Mouse (Mus musculus) intestine, embryonic 15.5 days (tissue): ENCODE results near the gene Rad51. TPM values are rescaled to one million over a fixed set of nuclear protein-coding genes. Genes with fewer than 3 reads are reported as not detected.

Experiments
- ATAC-seq: fragments of 200-750 bp; cut with Nextera tagmentation; 2 replicates; pipeline ENCODE4 v1.8.0; 2017; ENCODE audit warnings: moderate TSS enrichment, moderate library complexity
- H3K27ac ChIP-seq: fragments of 300-500 bp; sonication (generic); 2 replicates; pipeline ENCODE4 v1.5.1; 2015; ENCODE audit warnings: mild to moderate bottlenecking, inconsistent platforms
- H3K27me3 ChIP-seq: fragments of 300-500 bp; sonication (generic); replicated peaks from 2 replicates; pipeline ENCODE4 v1.6.1; 2015; ENCODE audit warnings: inconsistent platforms
- H3K36me3 ChIP-seq: fragments of 300-500 bp; sonication (generic); 2 replicates; pipeline ENCODE4 v1.6.1; 2015; ENCODE audit warnings: inconsistent platforms
- H3K4me1 ChIP-seq: fragments of 300-500 bp; sonication (generic); replicated peaks from 2 replicates; pipeline ENCODE4 v1.6.1; 2015; ENCODE audit warnings: inconsistent platforms
- H3K4me2 ChIP-seq: fragments of 300-500 bp; sonication (generic); replicated peaks from 2 replicates; pipeline ENCODE4 v1.6.1; 2015; ENCODE audit warnings: mild to moderate bottlenecking, inconsistent platforms
- H3K4me3 ChIP-seq: fragments of 300-500 bp; sonication (generic); replicated peaks from 2 replicates; pipeline ENCODE4 v1.5.1; 2015; ENCODE audit warnings: inconsistent platforms
- H3K9ac ChIP-seq: fragments of 300-500 bp; sonication (generic); 2 replicates; pipeline ENCODE4 v1.6.1; 2015; ENCODE audit warnings: inconsistent platforms
- H3K9me3 ChIP-seq: fragments of 300-500 bp; sonication (generic); 2 replicates; pipeline ENCODE4 v1.6.1; 2016; ENCODE audit warnings: inconsistent platforms
- WGBS: fragments of 180-500 bp; shearing (Covaris S2); methylation state at CpG from one replicate; pipeline ENCODE4 v1.1.7; 2015; 5-methylcytosine and 5-hydroxymethylcytosine counted together
- polyA plus RNA-seq: library from polyadenylated mRNA; unstranded; fragments of >200 nt; fragmentation: Nextera tagmentation; extraction: Ambion mirVana; gene quantifications from 2 replicates; pipeline ENCODE4 v1.2.1, GENCODE M21; 2015

The Rad51 gene
- polyA plus RNA-seq: 41.1 and 43.2 TPM in 2 replicates

DNA sequence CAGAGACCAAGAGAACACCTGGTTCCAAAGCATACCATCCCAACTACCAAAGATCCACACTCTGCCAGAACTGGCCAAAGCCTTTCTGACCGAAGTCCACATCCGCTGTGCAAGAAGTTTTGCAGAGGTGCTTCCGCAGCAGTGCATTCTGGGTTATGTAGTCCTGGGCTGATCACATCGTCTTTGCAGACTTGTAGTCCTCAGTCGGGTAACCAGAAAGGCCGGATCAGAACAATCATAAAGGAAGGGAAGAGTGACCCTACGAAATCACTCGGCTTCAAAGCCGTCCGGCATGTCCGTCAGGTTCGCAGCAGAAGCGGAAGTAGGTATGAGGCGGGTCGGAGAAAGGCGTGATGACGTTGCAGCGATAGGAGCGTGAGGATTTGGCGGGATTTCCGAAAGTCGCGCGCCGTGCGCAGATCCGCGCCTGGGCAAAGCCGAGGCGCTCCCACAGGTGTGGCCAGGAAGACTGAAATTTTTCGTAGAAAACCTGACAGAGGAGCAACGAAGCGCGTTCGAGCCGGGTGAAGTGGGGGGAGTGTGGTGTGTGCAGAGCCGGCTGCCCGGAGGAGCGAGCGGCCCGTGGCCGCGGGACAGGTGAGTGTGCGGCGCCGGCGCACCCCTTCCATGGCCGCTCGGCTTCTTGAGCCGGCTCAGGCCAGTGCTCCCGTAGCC is at the start of gene Rad51:
Gene Rad51, plus strand, starts transcription at position 356 of the 675 bp plus-strand sequence.
- WGBS: under 1% methylated on average over 51 of the region's 51 CpGs
- Histone ChIP-seq H3K27me3 (no peaks in the 10 kb centered on the region), H3K36me3 (0 out of 2 replicates have a peak, but pooled peaks cover 2% of the 10 kb centered on the region), H3K9ac (peak within 1 kb of the TSS; percentile 69), H3K4me3 (peak within 1 kb of the TSS; percentile 72), H3K9me3 (no peaks in the 10 kb centered on the region), H3K27ac (peak within 1 kb of the TSS; percentile 89), H3K4me1 (peaks cover 8% of the 10 kb centered on the region), H3K4me2 (peak within 1 kb of the TSS; percentile 86)
- peak; percentile 97 for ATAC-seq

DNA sequence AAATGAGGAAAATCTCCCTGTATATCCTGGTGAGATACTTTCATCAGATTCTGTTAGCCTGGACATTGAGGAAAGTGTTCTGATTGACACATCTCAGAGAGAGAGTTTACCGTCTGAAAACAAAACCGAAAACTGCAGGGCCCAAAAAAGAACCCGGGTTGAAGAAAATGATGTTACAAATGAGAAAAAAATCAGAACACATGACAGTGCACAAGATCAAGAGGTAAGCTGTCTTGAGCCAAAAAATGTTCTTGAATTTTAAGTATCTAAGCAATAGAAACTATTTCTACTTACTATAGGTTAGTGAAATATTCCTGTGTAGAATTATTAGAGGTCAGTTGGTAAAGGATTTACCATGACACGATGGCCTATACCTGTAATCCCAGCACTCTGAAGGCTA is 40.2 kb upstream of the Rad51 start:
- H3K9me3 ChIP-seq: no peaks in the 10 kb centered on the region
- H3K4me3 ChIP-seq: no peak overlapping the region
- H3K4me1 ChIP-seq: no peaks in the 10 kb centered on the region
- H3K4me2 ChIP-seq: no peak overlapping the region
- H3K27ac ChIP-seq: no peak overlapping the region
- H3K27me3 ChIP-seq: no peaks in the 10 kb centered on the region
- WGBS: 94% methylated on average over 4 of the region's 4 CpGs
- no peak overlapping the region for H3K9ac ChIP-seq
- H3K36me3 ChIP-seq: 0 out of 2 replicates have a peak, but pooled peaks cover 5% of the 10 kb centered on the region
- ATAC-seq: no peak

DNA sequence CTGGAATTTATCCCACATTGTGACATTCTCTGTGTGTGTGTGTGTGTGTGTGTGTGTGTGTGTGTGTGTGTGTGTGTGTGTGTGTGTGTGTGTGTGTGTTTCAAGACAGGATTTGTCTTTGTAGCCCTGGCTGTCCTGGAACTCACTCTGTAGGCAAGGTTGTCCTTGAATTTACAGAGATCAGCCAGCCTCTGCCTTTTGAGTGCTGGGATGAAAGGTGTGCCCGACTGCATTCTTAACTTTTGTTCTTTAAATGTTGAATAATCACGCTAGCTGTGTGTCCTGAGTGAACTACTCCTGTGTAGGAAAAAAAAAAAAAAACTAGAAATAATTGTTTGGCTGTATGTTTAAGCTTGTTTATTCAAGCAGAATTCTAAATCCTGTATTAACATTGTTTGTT is 26.4 kb upstream of the Rad51 start:
- Histone ChIP-seq H3K9me3 (no peaks in the 10 kb centered on the region), H3K27me3 (no peaks in the 10 kb centered on the region), H3K27ac (no peak overlapping the region), H3K36me3 (peaks cover 8% of the 10 kb centered on the region; the same call in 1 of the 2 replicates), H3K9ac (no peak overlapping the region), H3K4me1 (no peaks in the 10 kb centered on the region), H3K4me3 (no peak overlapping the region), H3K4me2 (no peak overlapping the region)
- 90% methylated on average over 2 of the region's 2 CpGs for WGBS
- ATAC-seq: no peak

DNA sequence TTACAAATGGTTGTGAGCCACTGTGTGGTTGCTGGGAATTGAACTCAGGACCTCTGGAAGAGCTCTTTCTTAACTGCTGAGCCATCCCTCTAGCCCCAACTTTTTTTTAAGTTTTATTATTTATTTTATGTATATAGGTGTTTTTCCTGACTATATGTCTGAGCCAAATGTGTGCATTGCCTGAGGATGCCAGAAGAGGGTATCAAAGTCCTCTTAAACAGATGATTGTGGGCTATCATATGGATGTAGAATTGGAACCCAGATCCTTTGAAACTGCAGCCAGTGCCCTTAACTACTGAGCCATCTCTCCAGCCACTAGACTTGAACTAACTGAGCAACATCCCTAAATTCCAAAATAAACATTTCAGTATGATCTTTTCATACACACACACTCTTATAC is 11.0 kb upstream of the Rad51 start:
- Histone ChIP-seq H3K36me3 (peaks cover 20% of the 10 kb centered on the region), H3K27me3 (no peaks in the 10 kb centered on the region)

DNA sequence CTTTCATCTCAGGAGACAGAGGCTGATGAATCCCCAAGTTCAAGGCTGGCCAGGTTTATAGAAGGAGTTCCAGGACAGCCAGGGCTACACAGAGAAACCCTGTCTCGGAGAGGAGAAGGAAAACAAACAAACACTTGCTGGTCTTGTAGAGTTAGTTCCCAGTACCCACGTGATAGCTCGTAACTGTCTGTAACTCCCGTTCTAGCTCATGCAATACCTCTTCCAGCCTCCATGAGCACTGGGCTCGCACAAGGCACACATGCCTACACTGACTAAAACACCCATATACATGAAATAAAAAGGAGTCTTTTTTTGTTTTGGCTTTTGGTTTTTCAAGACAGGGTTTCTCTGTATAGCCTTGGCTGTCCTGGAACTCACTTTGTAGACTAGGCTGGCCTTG is 6.0 kb upstream of the Rad51 start:
- Histone ChIP-seq H3K36me3 (peaks cover 15% of the 10 kb centered on the region), H3K27me3 (no peaks in the 10 kb centered on the region), H3K9me3 (no peaks in the 10 kb centered on the region), H3K27ac (no peak overlapping the region), H3K9ac (no peak overlapping the region), H3K4me3 (no peak overlapping the region), H3K4me2 (no peak overlapping the region), H3K4me1 (0 out of 2 replicates have a peak, but pooled peaks cover under 1% of the 10 kb centered on the region)
- 78% methylated on average over 5 of the region's 5 CpGs for WGBS
- no peak for ATAC-seq

More for the DNA sequence above, 11.0 kb upstream of the Rad51 start:
- H3K4me1 ChIP-seq: no peaks in the 10 kb centered on the region
- no peak overlapping the region for H3K9ac ChIP-seq
- no peak for ATAC-seq
- no peak overlapping the region for H3K4me2 ChIP-seq
- no peak overlapping the region for H3K4me3 ChIP-seq
- H3K9me3 ChIP-seq: no peaks in the 10 kb centered on the region
- no peak overlapping the region for H3K27ac ChIP-seq

DNA sequence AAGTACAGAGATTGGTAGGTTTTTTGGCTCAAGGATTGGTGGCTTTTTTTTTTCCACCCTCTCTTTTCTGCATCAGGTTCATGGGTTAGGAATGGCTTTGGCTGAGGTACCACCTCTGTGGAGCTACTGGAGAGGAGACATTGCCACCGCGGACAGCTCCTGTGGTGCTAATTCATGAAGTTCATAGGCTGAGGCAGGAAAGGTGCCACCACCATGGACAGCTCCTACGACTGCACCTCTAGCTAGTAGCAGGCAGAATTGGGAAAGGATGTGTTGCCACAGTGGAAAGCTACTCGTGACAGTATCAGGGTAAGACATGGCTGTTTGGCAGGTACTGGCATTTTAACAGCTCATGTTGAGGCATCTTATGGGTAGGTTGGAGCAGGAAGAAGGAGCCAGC is 4.0 kb upstream of the Rad51 start:
- Histone ChIP-seq H3K9ac (no peak overlapping the region), H3K9me3 (no peaks in the 10 kb centered on the region), H3K27ac (no peak overlapping the region), H3K4me2 (no peak overlapping the region), H3K4me3 (no peak overlapping the region), H3K36me3 (0 out of 2 replicates have a peak, but pooled peaks cover 2% of the 10 kb centered on the region), H3K27me3 (no peaks in the 10 kb centered on the region), H3K4me1 (peaks cover 7% of the 10 kb centered on the region; the same call in 1 of the 2 replicates)
- no peak for ATAC-seq
- 60% methylated on average over 4 of the region's 4 CpGs for WGBS

DNA sequence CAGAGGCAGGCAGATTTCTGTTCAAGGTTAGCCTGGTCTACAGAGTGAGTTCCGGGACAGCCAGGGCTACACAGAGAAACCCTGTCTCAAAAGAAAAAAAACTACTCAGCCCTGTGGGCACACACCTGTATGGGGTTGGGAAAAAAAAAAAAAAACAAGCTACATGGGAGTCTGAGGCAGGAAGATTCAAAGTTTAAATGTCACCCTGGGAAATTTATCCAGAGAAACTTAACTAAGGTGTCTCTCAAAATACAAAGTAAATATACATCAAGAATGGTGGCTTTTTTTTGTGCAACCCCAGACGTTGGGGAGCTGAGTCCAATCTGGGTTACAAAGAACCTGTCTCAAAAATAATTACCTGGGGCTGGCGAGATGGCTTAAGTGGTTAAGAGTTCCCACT is 1.5 kb upstream of the Rad51 start:
- H3K9ac ChIP-seq: no peak overlapping the region
- WGBS: 89% methylated on average over 3 of the region's 3 CpGs
- H3K4me3 ChIP-seq: no peak overlapping the region
- H3K27me3 ChIP-seq: no peaks in the 10 kb centered on the region
- no peak overlapping the region for H3K27ac ChIP-seq
- H3K4me2 ChIP-seq: no peak overlapping the region
- ATAC-seq: no peak
- peaks cover 8% of the 10 kb centered on the region for H3K4me1 ChIP-seq
- H3K36me3 ChIP-seq: 0 out of 2 replicates have a peak, but pooled peaks cover 2% of the 10 kb centered on the region
- no peaks in the 10 kb centered on the region for H3K9me3 ChIP-seq

DNA sequence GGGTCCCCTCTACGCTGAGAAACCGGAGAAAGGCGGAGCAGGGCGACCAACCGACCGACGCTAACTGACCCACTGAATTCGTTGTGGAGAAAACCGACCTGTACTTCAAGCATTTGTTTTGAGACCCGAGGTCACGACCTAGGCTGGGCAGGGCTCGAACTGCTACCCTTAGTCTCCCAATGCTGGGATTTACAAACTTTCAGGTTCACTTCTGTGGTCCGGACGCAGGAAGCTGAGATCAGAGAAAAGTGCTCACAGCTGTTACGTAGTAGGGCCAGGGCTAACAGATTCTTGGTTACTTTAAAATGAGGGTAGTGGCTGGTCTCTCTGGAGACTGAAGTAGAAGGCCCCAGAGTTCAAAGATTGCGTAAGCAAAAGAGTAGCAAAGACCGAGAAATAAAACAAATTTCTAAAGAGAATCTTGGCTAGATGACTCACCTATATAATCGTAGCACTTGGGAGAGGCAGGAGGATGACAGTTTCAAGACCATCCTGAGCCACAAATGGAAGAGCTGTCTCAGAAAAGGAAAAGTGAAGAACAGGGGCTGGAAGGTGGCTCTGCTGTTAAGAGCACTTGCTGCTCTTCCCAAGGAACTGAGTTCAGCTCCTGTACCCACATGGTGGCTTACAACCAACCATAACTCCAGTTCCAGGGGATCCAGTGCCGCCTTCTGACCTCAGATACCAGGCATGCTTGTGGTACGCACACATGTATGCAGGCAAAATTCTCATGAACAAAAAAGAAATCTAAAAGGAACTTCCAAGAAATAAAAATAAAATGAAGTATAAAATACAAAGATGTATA is 730 bp downstream of the Rad51 start:
- Histone ChIP-seq H3K4me1 (peaks cover 8% of the 10 kb centered on the region), H3K4me2 (peak overlapping the region; percentile 86), H3K9ac (peak overlapping the region; percentile 69), H3K4me3 (peak overlapping the region; percentile 72), H3K9me3 (no peaks in the 10 kb centered on the region), H3K27me3 (no peaks in the 10 kb centered on the region), H3K36me3 (0 out of 2 replicates have a peak, but pooled peaks cover 2% of the 10 kb centered on the region), H3K27ac (peak overlapping the region; percentile 89)
- ATAC-seq: no peak; the same call in none of the 2 replicates
- WGBS: 11% methylated on average over 20 of the region's 20 CpGs

DNA sequence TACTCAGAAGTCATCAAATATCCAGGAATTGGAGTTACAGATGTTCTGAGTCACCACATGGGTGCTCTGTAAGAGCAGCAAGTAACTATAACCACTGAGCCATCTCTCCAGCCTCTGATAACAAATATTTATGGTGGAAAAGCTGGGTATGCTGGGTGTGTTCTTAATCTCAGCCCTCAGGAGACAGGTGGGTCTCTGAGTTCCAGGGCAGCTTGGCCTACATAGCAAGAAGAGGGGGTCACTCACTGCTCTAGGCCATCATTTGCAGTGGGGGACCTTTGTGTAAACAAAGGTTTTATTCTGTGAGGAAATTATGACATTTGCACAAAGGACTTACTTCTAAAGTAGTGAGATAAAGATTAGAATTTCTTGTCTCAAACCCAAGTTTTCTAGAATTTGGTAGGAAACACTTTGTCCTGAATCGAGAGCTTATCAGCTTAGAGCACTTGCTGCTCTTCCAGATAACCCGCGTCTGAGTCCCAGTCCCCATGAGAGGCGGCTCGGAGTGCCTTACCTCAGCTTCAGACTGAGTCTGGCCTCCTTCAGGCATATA is 23.8 kb downstream of the Rad51 start:
- H3K36me3 ChIP-seq: peaks cover 24% of the 10 kb centered on the region

DNA sequence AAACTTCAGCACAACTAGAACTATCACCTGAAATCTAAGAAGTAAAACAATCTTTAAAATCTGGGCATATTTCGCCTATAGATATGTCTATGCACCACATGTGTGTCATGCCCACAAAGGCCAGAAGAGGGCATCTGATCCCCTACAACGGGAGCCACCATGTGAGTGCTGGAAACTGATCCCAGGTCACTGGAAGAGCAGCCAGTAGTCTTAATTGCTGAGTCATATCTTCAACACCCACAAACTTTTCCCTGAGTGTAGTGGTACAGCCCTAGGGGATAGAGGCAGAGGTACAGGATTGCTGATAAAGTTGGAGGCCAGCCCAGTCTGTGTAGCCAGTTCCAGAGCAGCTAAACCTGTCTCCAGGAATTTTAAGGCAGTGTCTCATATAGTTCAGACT is 32.6 kb downstream of the Rad51 start:
- Histone ChIP-seq H3K27me3 (no peaks in the 10 kb centered on the region), H3K9me3 (no peaks in the 10 kb centered on the region), H3K4me1 (no peaks in the 10 kb centered on the region), H3K4me3 (no peak overlapping the region), H3K9ac (no peak overlapping the region), H3K4me2 (no peak overlapping the region), H3K27ac (no peak overlapping the region), H3K36me3 (peaks cover 61% of the 10 kb centered on the region)
- no peak for ATAC-seq
- WGBS: 91% methylated on average over 2 of the region's 2 CpGs

More for the DNA sequence above, 23.8 kb downstream of the Rad51 start:
- no peak for ATAC-seq
- H3K27me3 ChIP-seq: no peaks in the 10 kb centered on the region
- no peak overlapping the region for H3K9ac ChIP-seq
- H3K4me2 ChIP-seq: no peak overlapping the region
- WGBS: 79% methylated on average over 5 of the region's 5 CpGs
- H3K4me3 ChIP-seq: no peak overlapping the region
- H3K9me3 ChIP-seq: no peaks in the 10 kb centered on the region
- H3K27ac ChIP-seq: no peak overlapping the region
- no peaks in the 10 kb centered on the region for H3K4me1 ChIP-seq

DNA sequence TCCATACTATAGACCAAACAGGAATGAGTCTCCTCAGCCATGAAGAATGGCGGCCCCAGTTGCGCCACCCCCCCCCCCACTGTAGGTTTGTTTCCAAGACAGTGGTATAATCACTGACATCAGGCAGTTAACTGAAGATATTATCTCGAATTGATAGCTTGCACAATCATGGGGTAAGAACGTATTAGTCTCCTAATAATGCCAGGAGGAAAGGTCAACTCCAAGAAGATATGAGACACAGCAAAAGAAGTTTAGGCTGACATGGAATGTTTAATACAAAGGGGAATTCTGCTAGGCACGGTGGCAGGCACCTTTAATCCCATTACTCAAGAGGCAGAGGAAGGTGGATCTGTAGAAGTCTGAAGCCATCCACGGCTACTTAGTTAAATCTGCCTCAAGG is 33.8 kb downstream of the Rad51 start:
- Histone ChIP-seq H3K4me2 (no peak overlapping the region), H3K36me3 (peaks cover 59% of the 10 kb centered on the region), H3K9ac (no peak overlapping the region), H3K9me3 (no peaks in the 10 kb centered on the region), H3K4me3 (no peak overlapping the region), H3K27ac (no peak overlapping the region), H3K27me3 (no peaks in the 10 kb centered on the region), H3K4me1 (no peaks in the 10 kb centered on the region)
- no peak for ATAC-seq
- 86% methylated on average over 6 of the region's 6 CpGs for WGBS

DNA sequence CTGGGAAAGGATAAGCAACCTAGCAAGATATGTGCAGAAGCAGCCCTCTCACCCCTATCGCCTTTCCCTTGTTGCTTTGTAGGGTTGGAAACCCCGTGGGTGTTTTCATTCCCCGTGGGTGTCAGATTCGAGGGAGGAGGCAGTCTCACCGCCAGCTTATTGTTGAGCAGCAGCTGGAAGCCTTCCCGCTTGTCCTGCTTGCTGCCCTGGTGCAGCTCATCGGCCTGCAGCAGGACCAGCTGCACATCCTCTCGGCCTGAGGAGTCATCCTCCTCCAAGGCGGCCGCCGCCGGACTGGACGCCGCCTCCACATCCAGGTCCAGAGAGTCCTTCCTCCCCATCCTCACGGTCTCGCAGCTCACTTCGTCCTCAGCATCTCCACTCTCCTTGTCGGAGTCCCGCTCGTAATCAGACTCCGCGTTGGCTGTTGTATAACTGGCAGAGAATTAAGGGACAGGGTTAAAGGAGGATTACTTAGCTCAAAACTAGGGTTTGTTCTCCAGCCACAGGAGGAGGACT is 34.6 kb downstream of the Rad51 start:
- Histone ChIP-seq H3K27ac (no peak overlapping the region), H3K9me3 (no peaks in the 10 kb centered on the region), H3K9ac (no peak overlapping the region), H3K4me3 (no peak overlapping the region), H3K4me1 (no peaks in the 10 kb centered on the region), H3K36me3 (peaks cover 54% of the 10 kb centered on the region), H3K4me2 (no peak overlapping the region), H3K27me3 (no peaks in the 10 kb centered on the region)
- ATAC-seq: no peak
- 88% methylated on average over 22 of the region's 22 CpGs for WGBS
